Mouse (Mus musculus): Measurements from ENCODE around the gene Wtip.
"Not testable (repeated sequence)": the region's sequence is repeated elsewhere in the genome, so short reads cannot be mapped to it uniquely, and the experiment has no call there.

Wtip gene

DNA sequence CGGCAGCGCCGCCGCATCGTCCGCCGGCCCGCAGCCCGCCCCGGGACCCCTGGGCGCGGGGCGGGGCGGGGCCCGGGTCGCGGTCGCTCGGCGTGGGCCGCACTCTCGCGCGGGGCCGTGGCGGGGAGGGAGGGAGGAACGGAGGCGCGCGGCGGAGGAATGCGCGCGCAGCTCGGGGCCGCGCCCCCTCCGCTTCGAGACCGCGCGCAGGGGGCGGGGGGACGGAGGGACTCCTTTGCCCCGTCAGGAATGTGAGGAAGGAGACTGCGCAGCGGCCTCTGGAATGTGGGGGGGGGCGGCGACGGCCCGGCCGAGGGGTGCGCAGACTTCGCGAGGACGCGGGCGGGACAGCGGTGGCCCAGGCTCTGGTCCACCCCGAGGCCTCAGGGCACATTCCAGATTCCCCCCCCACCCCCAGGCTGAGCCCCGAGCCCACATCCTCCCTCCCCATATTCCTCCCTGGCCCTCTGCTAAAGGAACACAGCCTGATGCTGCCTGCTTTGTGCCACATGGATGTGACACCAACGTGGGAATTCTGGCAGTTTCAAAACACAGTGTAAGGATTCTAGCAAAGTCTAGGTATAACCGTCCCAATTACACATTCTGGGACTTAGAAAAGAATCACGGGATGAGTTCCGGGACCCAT, at the start of gene Wtip:
Wtip (minus strand) TSS at position 152 of the 646 bp plus-strand sequence.
- DNase-seq: peak; percentile 90 to 95

DNA sequence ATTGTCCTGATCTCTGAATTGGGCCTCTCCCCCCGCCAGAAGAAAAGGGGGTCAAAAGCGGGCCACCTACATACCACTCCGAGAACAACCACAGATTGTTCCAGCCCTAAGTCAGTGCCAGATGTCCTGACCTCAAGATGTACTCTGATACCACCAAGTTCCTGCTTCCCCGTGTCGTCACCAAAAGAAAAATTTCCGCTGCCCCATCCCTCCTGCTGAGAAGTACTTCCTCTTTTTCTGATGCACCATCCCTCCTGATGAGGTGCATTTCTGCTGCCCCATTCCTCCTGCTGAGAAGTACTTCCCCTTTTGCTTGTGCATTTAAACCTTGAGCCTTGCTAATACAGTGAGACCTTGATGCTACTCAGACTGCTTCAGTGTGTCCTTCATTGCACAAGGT, 43.2 kb upstream of the Wtip start:
- not testable (repeated sequence) for DNase-seq

DNA sequence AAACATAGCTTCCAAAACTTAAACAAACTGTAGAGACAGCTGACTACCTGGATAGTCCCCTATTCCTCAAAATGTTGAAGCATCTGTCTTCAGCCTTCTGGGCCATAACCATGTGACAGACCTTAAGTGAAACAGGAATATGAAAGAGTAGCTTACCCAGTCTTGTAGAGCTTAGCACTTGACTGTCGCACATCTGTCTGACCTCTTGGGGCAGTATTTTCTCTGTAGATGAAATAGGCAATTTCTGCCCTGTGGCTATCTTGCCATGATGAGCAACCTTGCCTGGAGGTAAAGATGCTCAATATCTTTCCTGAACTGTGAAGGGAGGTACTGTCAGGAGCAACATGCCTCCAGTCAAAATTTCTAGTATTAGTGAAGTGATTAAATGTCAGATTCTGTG, 39.2 kb upstream of the Wtip start:
- DNase-seq: no peak

- no peak for DNase-seq
Observed at GRCm38 (mm10) chr7:34169454-34169853, 36.4 kb upstream of the Wtip start, which contains the start of gene Uba2. Gene Uba2 (minus strand): TSS chr7:34169599.

- peak; percentile 95 for DNase-seq
Observed at GRCm38 (mm10) chr7:34168470-34169251, 35.6 kb upstream of the Wtip start.

GRCm38 (mm10) chr7:34167766-34168469, 34.9 kb upstream of the Wtip start:
- DNase-seq: no peak

DNA sequence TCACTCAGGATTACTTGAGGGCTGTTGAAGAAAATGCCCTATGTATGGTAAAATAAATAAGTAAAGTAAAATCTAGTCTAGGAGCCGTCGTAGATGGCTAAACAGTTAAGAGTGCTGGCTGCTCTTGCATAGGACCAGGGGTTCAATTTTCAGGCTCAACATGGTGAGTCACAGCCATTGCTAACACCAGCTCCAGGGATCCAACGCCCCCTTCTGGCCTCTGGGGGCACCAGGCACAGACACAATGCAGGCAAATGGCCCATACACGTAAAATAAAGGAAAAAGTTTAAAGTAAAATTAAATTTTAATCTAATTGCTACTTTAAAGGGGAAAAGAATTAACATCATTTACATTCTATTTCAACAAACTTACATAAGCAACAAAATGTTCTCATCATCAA, 33.8 kb upstream of the Wtip start:
- DNase-seq: peak in 1 of 2 experiments; percentile 53

DNA sequence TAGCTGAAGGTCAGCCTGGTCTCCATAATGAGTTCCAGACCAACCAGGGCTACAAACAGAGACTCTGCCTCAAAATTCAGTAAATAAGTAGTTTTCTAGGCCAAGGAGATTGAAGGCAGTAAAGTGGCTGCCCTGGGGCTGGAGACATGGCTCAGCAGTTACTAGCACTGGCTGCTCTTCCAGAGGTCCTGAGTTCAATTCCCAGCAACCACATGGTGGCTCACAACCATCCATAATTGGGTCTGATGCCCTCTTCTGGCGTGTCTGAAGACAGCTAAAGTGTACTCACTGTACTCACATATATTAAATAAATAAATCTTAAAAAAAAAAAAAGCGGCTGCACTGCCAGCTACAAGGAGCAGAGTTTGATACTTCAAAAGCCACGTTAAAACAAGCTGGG, 32.9 kb upstream of the Wtip start:
- no peak for DNase-seq

GRCm38 (mm10) chr7:34164671-34165070, 31.6 kb upstream of the Wtip start:
- DNase-seq: no peak

DNA sequence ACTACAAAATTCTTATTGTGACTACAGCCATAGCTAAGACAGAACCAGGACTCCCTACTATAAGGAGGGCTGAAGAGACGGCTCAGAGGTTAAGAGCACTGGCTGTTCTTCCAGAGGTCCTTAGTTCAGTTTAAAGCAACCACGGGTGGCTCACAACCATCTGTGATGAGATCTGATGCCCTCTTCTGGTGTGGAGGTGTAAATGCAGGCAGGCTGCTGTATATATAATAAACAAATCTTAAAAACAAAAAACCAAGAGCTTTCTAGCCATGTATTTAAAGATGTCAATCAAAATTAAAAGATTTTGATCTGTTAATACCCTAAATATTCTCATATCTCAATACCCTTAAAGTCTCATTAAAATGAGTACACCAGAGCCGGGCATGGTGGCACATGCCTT, 26.1 kb upstream of the Wtip start:
- no peak for DNase-seq

DNA sequence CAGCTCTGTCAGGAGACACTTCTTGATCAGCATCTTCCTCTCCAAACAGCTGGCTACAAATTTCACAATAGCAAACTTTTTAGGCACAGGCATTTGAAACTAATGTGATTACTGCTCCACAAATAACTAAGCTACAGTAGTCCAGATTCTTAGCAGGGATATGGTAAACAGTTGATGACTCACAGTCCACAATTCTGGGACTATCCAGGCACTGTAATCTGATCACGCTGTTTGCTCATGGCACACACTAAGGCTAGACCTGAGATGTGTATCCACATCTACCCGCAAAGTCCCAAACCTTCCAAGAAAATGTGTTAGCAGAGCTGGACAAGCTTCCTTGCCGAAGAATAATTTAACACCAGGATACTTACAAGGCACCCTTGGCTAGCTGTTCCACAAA, 24.9 kb upstream of the Wtip start:
- no peak for DNase-seq

DNA sequence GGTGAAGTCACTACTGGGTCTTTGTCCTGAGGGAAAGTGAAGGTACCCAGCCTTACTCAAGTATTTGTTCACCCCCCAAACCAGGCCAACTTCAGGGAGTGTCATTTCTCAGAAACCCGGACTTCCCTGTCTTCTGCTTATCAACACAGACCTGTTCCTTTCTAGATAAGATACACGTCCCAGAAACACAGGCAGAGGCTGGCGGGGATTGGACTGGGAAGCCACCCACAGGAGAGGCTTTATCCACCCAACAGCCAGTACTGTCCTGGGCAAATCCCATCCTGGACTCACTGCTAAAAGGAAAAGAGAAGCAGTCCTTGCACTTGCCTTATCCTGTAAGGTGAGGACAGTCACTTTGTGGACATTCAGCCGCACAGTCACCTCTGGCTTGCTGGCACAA, 14.1 kb upstream of the Wtip start:
- no peak for DNase-seq

- no peak for DNase-seq
Observed at GRCm38 (mm10) chr7:34141123-34141522, 8.1 kb upstream of the Wtip start.

DNA sequence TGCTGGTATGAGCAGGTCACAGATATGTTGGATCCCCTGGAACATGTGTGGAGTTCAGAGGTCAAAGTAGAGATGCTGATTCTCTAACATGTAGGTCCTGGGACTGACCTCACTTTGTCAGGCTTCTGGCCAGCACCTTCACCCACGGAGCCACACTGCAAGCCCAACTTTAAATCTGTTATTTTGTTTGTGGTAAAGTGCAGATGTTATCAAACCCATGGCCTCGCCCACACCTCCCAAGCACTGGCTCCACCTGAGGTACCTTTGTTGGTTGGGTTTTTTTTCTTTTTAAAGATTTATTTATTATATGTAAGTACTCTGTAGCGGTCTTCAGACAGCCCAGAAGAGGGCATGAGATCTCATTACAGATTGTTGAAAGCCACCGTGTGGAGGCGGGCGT, 6.4 kb upstream of the Wtip start:
- no peak for DNase-seq

- no peak for DNase-seq
Observed at GRCm38 (mm10) chr7:34134336-34134735, 1.3 kb upstream of the Wtip start.

DNA sequence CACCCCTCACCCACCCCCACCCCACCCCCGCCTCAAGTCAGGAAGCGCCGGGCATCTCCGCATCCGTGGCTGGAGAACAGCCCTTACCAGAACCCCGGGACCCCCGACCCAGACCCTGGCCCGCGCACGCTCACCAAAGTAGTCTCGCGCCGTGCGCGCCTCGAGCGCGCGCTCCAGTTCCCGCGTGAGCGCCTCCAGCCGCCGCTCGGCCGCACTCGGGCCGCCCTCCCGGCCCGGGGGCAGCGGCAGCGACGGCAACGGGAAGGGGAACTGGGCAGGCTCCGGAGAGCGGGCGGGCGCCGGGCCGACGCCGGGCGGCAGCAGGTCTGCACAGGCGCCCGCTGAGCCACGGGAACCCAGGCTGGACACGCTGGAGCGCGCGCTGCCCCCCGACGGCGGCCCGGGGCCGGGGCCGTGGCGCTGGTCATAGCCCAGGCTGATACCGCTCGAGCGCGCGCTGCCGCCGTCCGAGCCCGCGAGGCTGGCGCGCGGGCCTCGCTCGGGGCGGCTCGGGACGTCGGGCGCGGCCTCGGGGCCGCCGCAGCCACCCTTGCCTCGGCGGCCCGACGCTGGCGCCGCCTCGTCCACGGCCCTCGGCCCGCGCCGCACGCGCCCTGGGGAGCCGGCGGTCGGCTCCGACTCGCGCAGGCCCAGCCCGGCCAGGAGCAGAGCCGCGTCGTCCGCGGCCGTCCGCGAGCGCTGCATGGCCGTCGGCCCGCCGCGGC, 551 bp downstream of the Wtip start:
- peak; percentile 40 to 69 for DNase-seq

DNA sequence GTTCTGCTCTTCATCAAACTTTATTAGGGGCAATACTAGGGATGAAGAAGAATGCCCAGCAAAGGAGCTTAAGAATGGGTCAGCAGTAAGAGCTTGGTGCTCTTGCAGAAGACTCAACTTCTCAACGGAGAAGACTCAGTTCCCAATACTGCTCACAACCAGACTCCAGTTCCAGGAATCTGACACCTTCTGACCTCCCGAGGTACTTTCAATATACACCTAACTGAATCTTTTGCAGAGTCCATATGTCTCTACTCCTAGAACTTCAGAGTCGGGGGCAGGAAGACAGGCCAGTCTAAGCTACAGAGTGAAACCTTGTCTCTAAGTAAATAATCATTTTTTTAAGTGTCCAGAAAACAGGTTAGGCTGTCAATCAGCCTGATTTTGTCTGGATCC, 1.1 kb downstream of the Wtip start:
- no peak for DNase-seq

GRCm38 (mm10) chr7:34131118-34131517, 1.9 kb downstream of the Wtip start:
- no peak for DNase-seq

DNA sequence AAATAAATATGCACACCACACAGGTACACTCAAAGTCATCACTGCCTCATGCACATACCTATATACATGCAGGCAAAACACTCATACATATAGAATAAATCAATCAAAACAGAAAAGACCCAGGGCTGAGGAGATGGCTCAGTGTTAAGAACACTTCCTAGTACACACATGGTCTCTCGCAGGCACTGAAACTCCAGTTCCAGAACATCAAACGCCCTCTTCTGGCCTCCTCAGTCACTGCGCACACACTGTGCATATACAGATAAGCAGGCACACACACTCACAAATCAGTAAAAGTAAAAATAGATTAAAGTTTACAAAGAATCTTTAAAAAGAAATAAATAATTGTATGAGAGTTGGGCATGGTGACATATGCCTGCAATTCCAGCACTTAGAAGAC, 6.8 kb downstream of the Wtip start:
- no peak for DNase-seq

DNA sequence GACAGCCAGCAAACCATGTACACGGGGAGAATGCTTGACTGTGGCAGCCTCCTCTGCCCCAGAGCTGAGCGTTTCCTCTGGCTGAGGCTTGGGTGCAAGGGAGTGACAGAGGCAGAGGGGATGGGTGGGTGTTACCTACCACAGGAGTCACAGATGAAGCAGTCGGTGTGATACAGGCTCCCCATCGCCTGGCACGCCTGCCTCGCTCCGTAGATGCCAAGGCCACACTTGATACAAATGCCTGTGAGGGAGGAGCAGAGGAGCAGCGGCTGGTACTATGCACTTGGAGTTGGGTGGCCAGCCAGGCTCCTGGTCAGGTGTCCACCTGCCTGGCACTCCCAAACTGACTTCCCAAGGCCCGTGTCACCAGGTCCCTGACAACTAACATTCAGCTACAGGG, 7.7 kb downstream of the Wtip start:
- DNase-seq: no peak

GRCm38 (mm10) chr7:34122987-34123720, 9.9 kb downstream of the Wtip start:
- DNase-seq: no peak

- not testable (repeated sequence) for DNase-seq
Observed at GRCm38 (mm10) chr7:34120636-34121035, 12.4 kb downstream of the Wtip start.
